Mouse (Mus musculus) G1E (cell line): ENCODE measurements at regions not wholly inside any gene's neighbourhood (a gene's known extent, or its start where the extent isn't known, plus 50 kb on each side); places are given as distances from the start of the nearest gene placed in this dataset.

ENCODE experiments used
- CTCF ChIP-seq: IDR thresholded peaks from 2 replicates; pipeline ENCODE4 v1.5.1; 2012; ENCODE audit warnings: low read depth, low read length, inconsistent platforms, mixed read lengths
- GATA1 ChIP-seq: IDR thresholded peaks from 2 replicates; pipeline ENCODE4 v1.6.1; 2012; ENCODE audit warnings: borderline replicate concordance, low read length, inconsistent platforms, mixed read lengths
- GATA2 ChIP-seq: IDR thresholded peaks from 2 replicates; pipeline ENCODE4 v1.6.1; 2012; ENCODE audit warnings: low read depth, low read length, inconsistent platforms, borderline replicate concordance
- TAL1 ChIP-seq: conservative IDR thresholded peaks from 2 replicates; pipeline ENCODE4 v1.6.1; 2012; ENCODE audit warnings: low read depth, low read length, inconsistent platforms, mixed read lengths

DNA sequence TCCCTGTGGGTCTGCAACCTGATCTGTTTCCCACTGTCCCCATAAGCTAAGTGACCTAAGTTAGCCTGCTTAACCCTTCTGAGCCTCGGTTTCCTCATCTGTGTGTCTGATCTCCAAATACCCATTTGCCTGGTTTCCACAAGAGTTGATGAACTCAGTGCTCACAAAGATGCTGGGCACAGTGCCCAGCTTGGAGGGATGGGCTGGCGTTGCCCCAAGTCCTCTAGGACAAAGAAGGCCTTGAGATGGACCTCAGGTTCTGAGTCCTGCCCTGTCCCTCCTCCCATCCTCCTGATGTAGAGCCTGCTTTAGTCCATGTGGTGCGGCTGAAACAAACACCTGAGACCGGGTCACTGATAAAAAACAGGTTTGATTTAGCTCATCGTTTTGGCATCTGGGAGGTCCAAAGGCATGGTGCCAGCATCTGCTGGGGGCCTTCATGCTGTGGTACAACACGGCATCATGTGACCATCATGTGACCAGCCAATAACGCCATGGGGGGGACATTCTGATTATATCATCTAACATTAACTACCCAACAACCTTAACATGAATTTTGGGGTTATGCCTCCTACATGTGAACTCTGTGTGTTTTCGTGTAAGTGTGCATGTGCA, 441.8 kb downstream of the Ptpru start:
- TF ChIP-seq CTCF, result no peak
- no peak for TF ChIP-seq GATA2
- no peak for TF ChIP-seq GATA1
- no peak for TF ChIP-seq TAL1
